Mouse (Mus musculus) cortical plate, adult 2 months (tissue): ENCODE measurements around the gene Ndufa11. TPM values are rescaled to one million over a fixed set of nuclear protein-coding genes. Genes with fewer than 3 reads are reported as not detected.

ENCODE experiments used
- H3K27ac ChIP-seq: fragments of 200-500 bp; 2 replicates; pipeline ENCODE4 v1.5.1; 2012; ENCODE audit warnings: low read length, control low read depth, inconsistent platforms; ENCODE audit not compliant: insufficient read depth
- H3K4me1 ChIP-seq: fragments of 200-500 bp; 2 replicates; pipeline ENCODE4 v1.6.1; 2011; ENCODE audit warnings: low read length; ENCODE audit not compliant: control insufficient read depth, insufficient read depth
- H3K4me3 ChIP-seq: fragments of 200-500 bp; 2 replicates; pipeline ENCODE4 v1.5.1; 2011; ENCODE audit warnings: mild to moderate bottlenecking, low read length, control low read depth; ENCODE audit not compliant: insufficient read depth
- CTCF ChIP-seq: fragments of 200-500 bp; IDR thresholded peaks from 2 replicates; pipeline ENCODE4 v1.5.1; 2011; ENCODE audit warnings: mild to moderate bottlenecking, control low read depth, low read length; ENCODE audit not compliant: insufficient read depth; ENCODE audit errors: extremely low read depth
- POLR2A ChIP-seq: fragments of 200-500 bp; IDR thresholded peaks from 2 replicates; pipeline ENCODE4 v1.6.1; 2011; ENCODE audit warnings: mild to moderate bottlenecking, low read length, control low read depth; ENCODE audit not compliant: insufficient read depth; ENCODE audit errors: extremely low read depth
- polyA plus RNA-seq: library from polyadenylated mRNA; depleted of rRNA; stranded (reverse); fragments of >200 nt; gene quantifications from 2 replicates; pipeline ENCODE4 v1.2.3, GENCODE M21; 2012; rRNA removed

The Ndufa11 gene
- 332 and 357 TPM in 2 replicates for polyA plus RNA-seq

DNA sequence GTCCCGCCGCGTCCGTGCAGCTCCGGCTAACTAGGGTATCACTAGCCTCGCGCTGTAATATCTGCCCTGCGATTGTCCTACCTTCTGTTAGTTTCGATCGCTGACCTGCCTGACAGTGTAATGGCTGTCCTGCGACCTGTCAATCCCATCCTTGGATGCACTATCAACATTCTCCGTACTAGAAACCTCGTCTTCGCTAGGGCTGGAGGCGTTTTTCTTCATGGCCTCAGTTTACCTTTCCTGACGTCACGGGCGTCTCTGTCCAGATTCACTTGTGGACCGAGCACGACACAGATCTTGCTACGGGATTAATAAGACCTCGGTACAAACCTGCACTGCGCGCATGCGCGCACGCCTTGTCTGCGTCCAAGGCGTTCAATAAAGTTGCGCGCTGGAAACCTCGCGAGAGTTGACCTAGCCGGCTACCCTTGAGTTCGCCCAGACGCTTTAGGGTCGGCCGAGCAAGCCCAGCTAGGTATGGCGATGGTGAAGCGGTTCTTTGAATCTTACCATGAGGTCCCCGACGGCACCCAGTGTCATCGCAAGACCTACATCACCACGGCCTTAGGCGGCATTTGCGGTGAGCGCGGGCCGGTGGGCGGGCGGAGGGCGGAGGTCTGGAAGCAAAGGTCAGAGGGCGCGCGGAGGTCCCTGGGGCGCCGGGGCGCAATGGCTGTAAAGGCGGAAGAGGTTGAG, at the start of gene Ndufa11, which contains the start of gene Vmac:
TSS of gene Ndufa11 (plus strand) at position 405 of the 696 bp plus-strand sequence.
TSS of gene Vmac (minus strand) at position 660 of the 696 bp plus-strand sequence.
- TF ChIP-seq POLR2A (peak; percentile 86), CTCF (no peak)
- Histone ChIP-seq H3K27ac (peak within 1 kb of the TSS; percentile 73), H3K4me1 (peaks cover 6% of the 10 kb centered on the region), H3K4me3 (peak within 1 kb of the TSS; percentile 84)

DNA sequence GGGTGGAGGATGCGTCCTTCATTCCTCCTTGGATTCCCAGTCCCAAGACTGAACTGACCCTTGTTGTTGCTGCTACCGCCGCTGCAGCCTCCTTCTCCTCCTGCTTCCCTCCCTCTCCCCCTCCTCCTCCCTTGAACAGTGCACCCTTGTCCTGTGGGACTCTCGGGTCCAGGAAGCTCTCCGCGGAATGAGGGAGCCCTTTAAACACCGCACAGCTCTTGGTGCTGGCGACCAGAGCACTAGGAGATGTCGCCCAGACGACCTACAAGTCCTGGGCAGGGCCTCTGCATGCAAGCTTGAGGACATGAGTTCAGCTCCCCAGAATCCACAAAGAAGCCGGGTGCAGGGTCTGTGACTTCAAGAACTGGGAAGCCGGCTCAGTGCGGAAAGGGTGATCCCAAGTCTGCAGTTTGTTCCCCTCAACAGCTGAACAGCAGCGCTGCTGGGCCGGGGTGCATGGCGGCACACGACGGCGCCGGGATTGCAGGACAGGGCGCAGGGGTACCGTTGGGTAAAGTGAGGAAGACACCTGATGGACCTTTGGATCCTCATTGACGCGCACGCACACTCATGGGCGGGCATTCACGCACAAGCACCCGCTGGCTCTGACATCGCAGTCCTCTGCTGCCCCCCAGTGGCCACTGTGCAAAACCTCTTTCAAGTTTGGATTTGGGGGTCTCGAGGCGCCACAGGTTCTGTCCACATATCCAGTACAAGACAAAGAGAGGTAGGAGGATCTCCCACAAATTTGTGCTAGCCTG, 49.0 kb upstream of the Ndufa11 start:
- peak overlapping the region; percentile 28 for H3K4me3 ChIP-seq
- H3K27ac ChIP-seq: no peak overlapping the region
- TF ChIP-seq POLR2A (no peak), CTCF (peak; percentile 86)
- 0 out of 2 replicates have a peak, but pooled peaks cover 3% of the 10 kb centered on the region for H3K4me1 ChIP-seq

DNA sequence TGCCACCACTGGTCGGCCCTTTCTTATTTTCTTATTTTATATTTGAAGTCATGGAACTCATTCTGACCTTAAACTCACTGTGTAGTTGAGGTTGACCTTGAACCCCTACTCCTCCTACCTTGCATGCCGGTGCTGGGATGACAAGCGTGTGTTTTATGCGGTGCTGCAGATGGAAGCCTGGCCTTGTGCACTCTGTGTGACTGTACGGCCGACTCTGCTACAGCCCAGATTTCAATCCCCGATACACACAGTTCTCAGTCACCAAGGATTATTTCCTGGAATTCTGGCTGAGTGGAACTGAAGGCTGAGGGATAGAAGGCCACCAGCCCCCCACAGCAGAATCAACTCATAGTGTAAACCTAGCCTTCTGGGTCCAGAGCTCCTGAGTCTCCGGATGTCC, 47.8 kb upstream of the Ndufa11 start:
- peaks cover 7% of the 10 kb centered on the region; the same call in 1 of the 2 replicates for H3K4me1 ChIP-seq
- TF ChIP-seq POLR2A (no peak), CTCF (no peak)

DNA sequence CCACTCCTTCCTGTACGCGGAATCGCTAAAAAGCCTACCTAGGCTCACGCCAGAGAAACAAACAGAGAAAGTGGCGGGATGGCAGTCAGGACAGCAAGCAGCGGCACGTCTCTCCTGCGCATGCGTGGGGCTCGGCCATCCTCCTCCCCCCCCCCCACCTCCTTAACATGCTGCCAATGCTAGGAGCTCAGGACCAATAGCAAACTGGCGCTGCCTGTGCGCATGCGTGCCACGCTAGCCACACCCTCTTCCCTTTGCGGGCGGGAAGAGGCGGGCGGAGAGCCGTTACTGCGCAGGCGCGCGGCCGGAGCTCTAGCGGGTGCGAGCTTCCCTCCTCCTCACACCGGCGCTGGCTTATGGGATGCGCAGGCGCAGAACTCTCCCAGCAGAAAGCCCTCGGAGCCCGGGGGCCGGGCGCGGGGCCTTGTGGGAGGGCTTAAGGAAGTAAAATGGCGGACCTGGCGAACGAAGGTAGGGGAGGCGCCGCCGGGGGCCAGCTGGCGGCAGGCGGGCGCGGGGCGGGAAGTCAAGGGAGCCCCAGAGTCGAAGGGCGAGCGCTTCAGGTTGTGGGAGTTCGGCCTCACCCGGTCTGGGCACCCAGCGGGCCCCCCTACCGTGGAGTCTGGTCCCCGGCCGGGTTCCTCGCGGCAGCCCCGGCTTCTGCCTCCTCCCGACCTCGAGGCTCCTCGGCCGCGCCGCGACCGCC, 44.5 kb upstream of the Ndufa11 start, which contains the start of gene Ranbp3:
TSS of gene Ranbp3 (plus strand) at position 354 of the 706 bp plus-strand sequence.
- Histone ChIP-seq H3K4me3 (peak within 1 kb of the TSS; percentile 85), H3K4me1 (peaks cover 10% of the 10 kb centered on the region; the same call in 1 of the 2 replicates), H3K27ac (peak within 1 kb of the TSS; percentile 61; the same call in 1 of the 2 replicates)
- TF ChIP-seq POLR2A: peak; percentile 94
- no peak for TF ChIP-seq CTCF

More for the DNA sequence above, 47.8 kb upstream of the Ndufa11 start:
- H3K4me3 ChIP-seq: no peak overlapping the region
- no peak overlapping the region for H3K27ac ChIP-seq

DNA sequence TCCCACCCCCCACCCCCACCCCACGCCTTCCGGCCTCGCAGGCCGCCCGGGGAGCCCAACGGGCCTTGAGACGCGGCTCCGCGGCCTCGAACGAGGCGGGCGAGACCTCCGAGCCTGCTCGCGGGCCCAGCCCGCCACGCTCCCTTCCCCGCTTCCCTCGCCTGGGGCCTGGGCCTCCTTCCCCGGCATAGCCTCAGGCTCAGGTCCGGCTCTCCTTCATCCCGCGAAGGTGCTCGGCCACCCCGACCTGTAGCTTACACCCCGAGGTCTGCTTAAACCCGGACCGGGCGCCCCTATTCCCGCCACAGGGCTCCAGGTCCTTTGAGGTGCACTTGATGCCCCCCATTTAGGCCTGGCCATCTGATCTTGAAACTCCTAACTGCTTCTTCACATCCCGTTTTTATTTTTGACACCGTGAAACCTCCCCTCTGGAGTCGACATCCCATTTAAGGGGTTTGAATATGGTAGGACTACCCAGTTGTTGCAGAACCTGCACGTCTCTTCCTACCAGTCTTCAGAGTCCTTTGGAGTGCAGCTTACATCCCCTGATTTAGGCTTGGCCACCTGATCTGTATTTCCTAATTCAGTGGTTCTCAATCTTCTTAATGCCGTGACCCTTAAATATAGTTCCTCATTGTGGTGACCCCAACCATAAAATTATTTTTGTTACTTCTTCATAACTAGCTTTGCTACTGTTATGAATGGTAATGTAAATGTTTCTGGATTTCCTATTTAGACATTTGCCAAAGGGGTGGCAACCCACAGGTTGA, 43.7 kb upstream of the Ndufa11 start:
- Histone ChIP-seq H3K4me1 (peaks cover 10% of the 10 kb centered on the region; the same call in 1 of the 2 replicates), H3K27ac (no peak overlapping the region), H3K4me3 (peak overlapping the region; percentile 85)
- TF ChIP-seq POLR2A: no peak
- TF ChIP-seq CTCF: no peak

DNA sequence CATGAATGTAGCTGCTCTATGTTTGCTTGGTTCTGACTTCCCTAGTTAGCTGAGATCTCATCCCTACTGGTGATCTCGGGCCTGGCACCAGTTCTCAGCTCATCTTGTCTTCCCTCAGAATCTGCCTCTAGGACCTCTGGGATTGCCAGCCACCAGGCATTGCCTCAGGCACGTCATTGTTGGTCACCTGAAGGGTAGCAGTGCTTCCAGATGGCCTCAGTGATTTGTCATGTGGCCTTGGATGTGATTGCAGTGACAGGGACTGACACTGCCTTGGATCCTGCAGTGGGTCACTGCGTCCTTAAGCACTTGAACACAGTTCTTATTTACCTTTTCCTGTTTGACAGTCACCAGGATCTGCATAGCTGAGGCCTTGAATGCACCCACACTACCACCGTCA, 35.8 kb upstream of the Ndufa11 start:
- H3K27ac ChIP-seq: no peak overlapping the region
- TF ChIP-seq POLR2A (no peak), CTCF (no peak)
- peaks cover 5% of the 10 kb centered on the region; the same call in 1 of the 2 replicates for H3K4me1 ChIP-seq
- H3K4me3 ChIP-seq: no peak overlapping the region

DNA sequence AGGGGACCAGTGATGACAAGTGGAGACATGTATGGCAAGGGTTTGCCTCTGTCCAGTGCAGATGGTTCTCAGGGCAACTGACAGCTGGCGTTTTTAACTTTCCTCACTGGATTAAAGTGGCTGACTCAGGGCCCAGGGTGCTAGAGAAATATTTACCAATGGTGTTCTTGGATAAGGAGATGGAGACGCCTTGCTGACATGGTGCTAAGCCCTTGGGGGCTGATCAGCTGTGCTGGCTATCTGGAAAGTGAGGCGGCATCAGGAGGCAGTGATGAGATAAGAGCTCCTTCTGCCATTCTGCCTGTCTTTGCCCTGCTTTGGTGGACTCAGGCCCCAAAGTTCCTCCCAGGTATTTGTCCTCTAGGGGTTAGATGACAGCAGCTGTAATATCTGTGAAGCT, 34.7 kb upstream of the Ndufa11 start:
- no peak for TF ChIP-seq POLR2A
- no peak for TF ChIP-seq CTCF
- H3K4me3 ChIP-seq: no peak overlapping the region
- no peak overlapping the region for H3K27ac ChIP-seq
- H3K4me1 ChIP-seq: peaks cover 2% of the 10 kb centered on the region; the same call in 1 of the 2 replicates

DNA sequence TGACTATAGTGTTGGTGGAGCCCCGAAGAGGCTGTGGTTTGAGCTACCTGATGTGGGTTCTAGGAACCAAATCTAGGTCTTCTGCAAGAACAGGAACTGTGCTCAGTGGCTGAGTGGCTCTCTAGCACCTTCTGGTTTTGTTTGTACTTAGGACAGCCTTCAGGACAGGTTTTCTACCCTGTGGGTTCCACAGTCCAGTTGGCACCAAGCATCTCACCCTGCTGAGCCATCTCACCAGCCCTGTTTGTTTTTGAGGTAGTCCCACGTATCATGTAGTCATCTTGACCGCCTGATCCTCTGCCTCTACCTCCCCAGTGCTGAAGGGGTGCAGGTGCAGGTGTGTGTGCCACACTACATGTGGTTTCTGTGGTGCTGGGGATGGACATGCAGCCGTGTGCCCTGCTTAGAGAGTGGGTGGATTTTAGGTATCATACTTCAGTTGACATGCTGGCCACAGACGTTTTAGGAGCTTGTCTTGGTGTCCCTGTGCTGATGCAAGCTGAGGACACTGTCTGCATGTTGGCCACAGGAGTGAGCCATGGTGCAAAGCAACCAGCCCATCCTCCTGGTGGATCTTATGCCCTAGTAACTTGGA, 33.9 kb upstream of the Ndufa11 start:
- TF ChIP-seq CTCF (no peak), POLR2A (no peak)
- H3K4me3 ChIP-seq: no peak overlapping the region
- H3K27ac ChIP-seq: no peak overlapping the region
- peaks cover 2% of the 10 kb centered on the region; the same call in 1 of the 2 replicates for H3K4me1 ChIP-seq

DNA sequence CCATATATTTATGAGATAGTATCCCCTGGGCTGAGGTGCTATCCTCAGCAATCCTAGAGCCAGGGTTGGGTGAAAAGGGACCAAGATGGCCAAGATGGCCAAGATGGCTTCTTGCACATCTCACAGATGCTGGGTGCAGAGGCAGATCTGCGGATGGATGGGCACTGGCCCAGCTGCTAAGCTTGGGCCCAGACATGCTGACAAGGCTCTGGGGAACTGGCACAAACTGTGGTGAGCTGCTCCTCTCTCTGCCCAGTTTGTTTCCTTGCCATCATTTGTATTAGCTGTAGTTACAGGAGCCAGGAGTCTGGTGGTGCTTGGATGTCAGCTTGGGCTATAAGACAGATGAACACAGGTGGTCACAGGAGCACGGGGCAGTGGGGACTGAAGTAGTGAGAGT, 32.9 kb upstream of the Ndufa11 start:
- TF ChIP-seq CTCF (no peak), POLR2A (no peak)
- Histone ChIP-seq H3K4me3 (no peak overlapping the region), H3K27ac (no peak overlapping the region), H3K4me1 (peaks cover 2% of the 10 kb centered on the region; the same call in 1 of the 2 replicates)
